Mouse (Mus musculus) megakaryocyte, adult 5-6 weeks (primary cell): ENCODE results near the gene Pcca. TPM values are rescaled to one million over a fixed set of nuclear protein-coding genes. Genes with fewer than 3 reads are reported as not detected.
"Not testable (repeated sequence)": the region's sequence is repeated elsewhere in the genome, so short reads cannot be mapped to it uniquely, and the experiment has no call there.

Experiments
- ATAC-seq: 2 replicates; pipeline ENCODE4 v1.8.0; 2016; ENCODE audit warnings: mild to moderate bottlenecking, inconsistent platforms; ENCODE audit not compliant: poor library complexity, severe bottlenecking
- total RNA-seq, 2 experiments: library from RNA; stranded (forward) in 1 of 2; stranded (reverse) in 1 of 2; fragments of 153-499, 151-499 nt in 1 of 2; fragments of 221-1000, 200-1000 nt in 1 of 2; gene quantifications; 2 replicates each; pipeline versions ENCODE4 v1.2.3 to v1.2.4; 2015 to 2017

The Pcca gene
- total RNA-seq, 2 experiments from 2014 or later: 25.3 to 25.4 TPM

DNA sequence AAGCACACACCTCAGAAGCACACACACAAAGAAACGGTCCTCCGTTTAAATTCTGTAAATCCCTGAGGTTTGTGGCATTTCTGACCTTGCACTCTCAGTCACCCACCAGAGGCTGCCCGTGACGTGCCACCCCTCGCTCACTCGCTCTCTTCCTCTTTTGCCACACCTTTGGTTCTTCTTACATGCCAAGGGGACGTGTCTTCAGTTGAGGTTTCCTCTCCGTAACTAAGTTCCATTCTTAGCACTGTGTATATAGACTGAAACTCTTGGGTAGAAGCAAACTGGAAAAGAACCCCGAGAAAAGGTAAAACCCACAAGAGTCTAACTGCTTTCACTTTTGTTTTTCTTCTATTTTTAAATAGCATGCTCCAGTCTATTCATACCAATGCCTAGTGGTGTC is 23.2 kb downstream of the Pcca start:
- ATAC-seq: peak; percentile 92

- not testable (repeated sequence) for ATAC-seq
Observed at GRCm38 (mm10) chr14:122560893-122561452, 26.8 kb downstream of the Pcca start.

GRCm38 (mm10) chr14:122570862-122571261 is 36.7 kb downstream of the Pcca start:
- ATAC-seq: no peak

GRCm38 (mm10) chr14:122574064-122574751 is 40.1 kb downstream of the Pcca start:
- no peak for ATAC-seq

DNA sequence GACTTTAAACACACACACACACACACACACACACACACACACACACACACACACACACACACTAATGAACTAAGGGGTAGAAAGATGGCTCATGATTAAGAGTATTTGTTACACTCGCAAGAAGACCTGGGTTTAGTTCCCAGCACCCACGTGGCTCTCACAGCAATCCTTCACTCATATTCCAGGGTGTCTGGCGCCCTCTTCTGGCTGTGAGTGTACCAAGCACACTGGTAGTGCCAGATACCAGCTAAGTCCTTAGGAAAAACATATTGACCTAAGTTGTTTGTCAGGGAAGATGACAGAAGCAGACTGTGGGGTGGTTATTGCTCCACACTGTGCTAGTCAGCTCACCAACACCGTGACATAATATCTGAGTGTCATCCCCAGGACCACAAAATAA is 43.7 kb downstream of the Pcca start:
- no peak for ATAC-seq

DNA sequence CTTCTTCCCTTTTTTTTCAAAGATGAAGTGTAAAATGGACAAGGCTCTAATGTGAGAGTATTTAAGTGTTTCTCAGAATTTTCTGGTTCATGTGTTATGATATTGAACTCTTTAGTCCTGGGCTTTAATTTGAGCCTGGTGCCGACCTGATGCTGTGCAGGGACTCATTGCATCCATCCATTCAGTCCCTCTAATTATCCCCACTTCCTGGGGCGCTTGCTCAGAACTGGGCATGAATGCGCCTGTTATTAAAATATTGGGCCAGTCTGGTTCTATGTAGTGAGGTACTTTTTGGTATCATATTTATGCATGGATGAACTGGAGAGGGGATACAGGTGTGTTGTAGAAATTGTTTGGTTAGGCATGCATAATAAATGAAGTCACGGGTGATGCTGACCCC is 47.9 kb downstream of the Pcca start:
- no peak for ATAC-seq

- no peak for ATAC-seq
Observed at GRCm38 (mm10) chr14:122582491-122583077, 48.5 kb downstream of the Pcca start.

DNA sequence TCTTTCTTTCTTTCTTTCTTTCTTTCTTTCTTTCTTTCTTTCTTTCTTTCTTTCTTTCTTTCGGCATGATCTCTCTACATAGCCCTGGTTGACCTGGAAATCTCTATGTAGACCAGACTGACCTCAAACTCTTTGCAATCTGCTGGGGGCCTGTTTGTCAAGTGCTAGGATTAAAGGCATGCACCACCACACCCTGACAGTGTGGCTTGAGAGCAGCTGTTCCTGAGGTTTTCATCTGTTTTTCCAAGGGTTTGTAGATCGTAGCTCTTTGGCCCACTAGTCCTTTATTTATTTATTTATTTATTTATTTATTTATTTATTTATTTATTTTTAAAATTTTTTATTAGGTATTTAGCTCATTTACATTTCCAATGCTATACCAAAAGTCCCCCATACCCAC is 50.0 kb downstream of the Pcca start:
- not testable (repeated sequence) for ATAC-seq

DNA sequence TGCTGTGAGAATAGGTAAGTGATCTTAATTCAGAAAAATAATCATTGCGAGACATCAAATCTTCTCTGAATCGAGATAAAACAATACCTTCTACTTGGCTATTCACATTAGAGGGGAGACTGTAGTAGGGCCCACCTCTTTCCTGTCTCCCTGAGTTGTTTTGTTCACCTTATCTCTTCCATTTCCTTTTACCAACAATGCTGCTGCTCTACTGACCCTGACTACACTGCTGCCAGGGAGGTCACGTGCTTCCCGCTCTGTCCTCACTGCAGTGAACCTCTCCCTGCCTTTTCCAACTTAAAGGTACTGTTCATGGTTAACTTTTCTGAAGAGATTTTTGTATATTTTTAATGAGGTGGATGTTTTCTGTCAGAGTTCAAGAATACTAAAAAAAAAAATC is 52.8 kb downstream of the Pcca start:
- no peak for ATAC-seq

GRCm38 (mm10) chr14:122597534-122597933 is 63.4 kb downstream of the Pcca start:
- ATAC-seq: no peak

GRCm38 (mm10) chr14:122598802-122599201 is 64.7 kb downstream of the Pcca start:
- ATAC-seq: no peak

DNA sequence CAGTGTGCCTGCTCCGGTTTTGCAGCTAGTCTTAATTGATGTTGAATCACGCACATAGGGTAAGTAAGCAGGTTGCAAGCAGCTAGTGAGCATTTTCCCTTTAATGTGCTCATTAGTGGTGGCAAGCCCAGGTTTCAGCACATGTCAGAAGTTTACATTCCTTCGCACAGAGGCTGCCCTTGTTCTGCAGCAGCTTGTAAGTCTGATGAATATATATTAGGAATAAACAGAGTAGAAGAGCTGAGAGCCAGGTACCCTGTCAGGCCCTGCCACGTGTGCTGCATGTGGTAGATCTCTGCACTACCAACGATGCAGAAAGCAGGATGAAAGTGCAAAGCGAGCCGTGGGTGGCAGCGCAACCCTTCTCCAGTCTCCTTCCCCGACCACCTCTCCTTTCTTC is 65.7 kb downstream of the Pcca start:
- ATAC-seq: no peak

GRCm38 (mm10) chr14:122602701-122603100 is 68.6 kb downstream of the Pcca start:
- ATAC-seq: no peak

- ATAC-seq: no peak
Observed at GRCm38 (mm10) chr14:122606499-122606898, 72.4 kb downstream of the Pcca start.

- ATAC-seq: no peak
Observed at GRCm38 (mm10) chr14:122607456-122607855, 73.3 kb downstream of the Pcca start.

GRCm38 (mm10) chr14:122608323-122608722 is 74.2 kb downstream of the Pcca start:
- no peak for ATAC-seq

DNA sequence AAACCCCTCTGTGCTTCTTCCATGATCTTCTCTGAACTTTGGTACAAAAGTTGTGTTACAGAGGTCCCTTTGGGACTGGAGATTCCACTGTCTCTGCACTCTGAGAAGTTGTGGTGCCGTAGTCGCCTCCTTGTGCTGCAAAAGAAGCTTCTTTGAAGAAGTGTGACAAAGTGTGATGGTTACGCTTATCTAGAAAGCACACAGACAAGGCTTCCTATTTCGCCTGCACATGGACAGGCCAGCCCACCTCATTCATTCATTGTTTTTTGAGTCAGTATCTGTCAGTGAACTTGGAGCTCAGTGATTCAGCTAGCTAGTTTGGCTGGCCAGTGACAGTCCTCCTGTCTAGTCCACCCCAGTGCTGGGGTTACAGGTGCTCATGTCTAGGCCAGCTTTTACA is 76.9 kb downstream of the Pcca start:
- ATAC-seq: no peak

DNA sequence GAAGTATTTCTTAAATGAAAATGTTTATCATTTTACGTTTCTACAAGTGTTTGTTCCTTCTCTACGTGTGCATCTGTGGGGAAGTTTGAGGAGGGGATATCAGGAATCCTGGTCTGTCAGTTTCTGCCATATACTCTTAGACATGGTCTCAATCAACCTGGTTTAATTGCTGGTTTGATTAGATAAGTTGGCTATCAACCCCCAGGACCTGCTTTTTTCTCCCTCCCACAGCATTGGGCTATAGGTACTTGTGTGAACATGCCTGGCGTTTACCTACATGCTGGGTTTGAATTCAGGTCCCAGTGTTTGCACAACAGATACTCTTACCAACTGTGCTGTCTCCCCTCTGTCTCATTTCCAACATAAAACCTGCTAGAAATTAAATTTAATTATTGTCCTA is 78.2 kb downstream of the Pcca start:
- ATAC-seq: no peak

DNA sequence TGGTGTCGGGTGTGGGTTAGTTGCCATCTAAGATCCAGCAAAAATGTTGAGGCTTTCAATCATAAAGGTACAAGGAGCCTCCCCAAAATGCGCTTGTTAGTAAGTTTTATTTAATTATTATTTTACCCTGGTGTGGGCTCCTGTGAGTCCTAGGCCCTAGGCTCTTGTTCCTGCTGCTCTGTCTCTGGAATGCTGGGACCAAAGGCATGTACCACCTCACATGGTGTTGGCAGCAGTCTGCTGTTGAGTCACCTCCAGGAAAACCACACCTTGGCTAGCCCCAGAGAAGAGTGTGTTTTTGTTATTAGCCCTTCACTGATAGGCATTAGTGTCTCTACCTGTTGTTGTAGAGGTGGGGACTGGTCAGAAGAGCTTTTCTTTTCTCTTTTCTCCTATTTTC is 83.5 kb downstream of the Pcca start:
- ATAC-seq: no peak

GRCm38 (mm10) chr14:122633416-122633815 is 99.3 kb downstream of the Pcca start:
- no peak for ATAC-seq

GRCm38 (mm10) chr14:122636601-122637000 is 102.5 kb downstream of the Pcca start:
- no peak for ATAC-seq

- ATAC-seq: no peak
Observed at GRCm38 (mm10) chr14:122637798-122638555, 103.9 kb downstream of the Pcca start.
